Mouse (Mus musculus): ENCODE data around the gene Enpp6. TPM values are rescaled to one million over a fixed set of nuclear protein-coding genes. Genes with fewer than 3 reads are reported as not detected.

Gene Enpp6
- not detected for polyA plus RNA-seq (2012; fragmentation: generic; extraction: Trizol)

DNA sequence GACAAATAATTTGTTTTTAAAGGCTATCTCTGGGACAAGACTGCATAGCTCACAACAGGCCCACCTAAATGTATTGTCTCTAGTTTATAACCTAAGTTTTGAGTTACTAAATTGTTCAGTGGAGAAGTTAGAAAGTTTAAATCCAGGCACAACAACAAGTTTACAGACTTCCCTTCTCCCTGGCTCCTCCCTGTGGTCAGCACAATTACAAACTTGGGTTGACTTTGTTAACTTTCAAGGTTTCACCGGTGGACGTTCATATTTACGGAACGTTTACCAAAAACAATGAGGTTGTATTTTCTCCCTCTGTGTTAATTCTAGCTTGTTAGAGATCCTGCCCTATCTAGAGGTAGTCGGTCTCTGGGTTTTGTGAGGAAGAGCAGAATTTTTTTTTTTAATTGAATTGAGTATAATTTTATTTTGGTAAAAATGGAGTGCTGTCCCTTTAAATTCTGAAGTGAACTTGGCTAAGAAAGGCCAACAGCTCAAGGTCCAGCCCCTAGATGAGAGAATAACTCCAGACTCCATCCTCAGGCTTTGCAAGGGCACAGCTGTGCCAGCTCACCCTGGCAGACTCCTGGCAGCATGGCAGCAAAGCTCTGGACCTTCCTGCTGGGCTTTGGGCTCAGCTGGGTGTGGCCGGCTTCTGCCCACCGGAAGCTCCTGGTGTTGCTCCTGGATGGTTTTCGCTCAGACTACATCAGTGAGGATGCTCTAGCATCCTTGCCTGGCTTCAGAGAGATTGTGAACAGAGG is at the start of gene Enpp6:
Enpp6 (plus strand) TSS at position 502 of the 755 bp plus-strand sequence.
- H3K4me2 ChIP-seq (ENCODE audit: low read depth), result no peak within 1 kb of the TSS
- no peak within 1 kb of the TSS for H3K4me3 ChIP-seq
- H3K27me3 ChIP-seq (ENCODE audit: control insufficient read depth, insufficient read depth, insufficient read length), result peaks cover 24% of the 10 kb centered on the region
- TF ChIP-seq USF1 (IDR thresholded peaks at IDR 0.05; ENCODE audit: low read depth) (no peak), MYOG (IDR thresholded peaks at IDR 0.05; ENCODE audit: control insufficient read depth in 1 of 3, insufficient read depth in 1 of 3, insufficient read length in 2 of 3, low read depth in 2 of 3) (no peak), REST (IDR thresholded peaks at IDR 0.05; ENCODE audit: insufficient read depth, insufficient read length) (no peak), E2F4 (IDR thresholded peaks at IDR 0.05; ENCODE audit: insufficient read depth) (no peak), SRF (IDR thresholded peaks at IDR 0.05; ENCODE audit: control insufficient read depth, insufficient read length, low read depth) (no peak), MYOD1 (IDR thresholded peaks at IDR 0.05; ENCODE audit: control insufficient read depth in 1 of 3, insufficient read length in 2 of 3, low read depth in 2 of 3) (no peak), TCF12 (IDR thresholded peaks at IDR 0.05; ENCODE audit: insufficient read depth, poor library complexity, severe bottlenecking) (no peak), POLR2AphosphoS2 (IDR thresholded peaks at IDR 0.05; ENCODE audit: insufficient read length, low read depth) (no peak), CEBPB (IDR thresholded peaks at IDR 0.05; ENCODE audit: insufficient read depth, poor library complexity, severe bottlenecking) (no peak), TCF3 (IDR thresholded peaks at IDR 0.05; ENCODE audit: insufficient read length, low read depth) (no peak), MAX (IDR thresholded peaks at IDR 0.05; ENCODE audit: low read depth) (no peak), POLR2A (IDR thresholded peaks at IDR 0.05; ENCODE audit: insufficient read length, low read depth) (no peak)
- H3K36me3 ChIP-seq (ENCODE audit: control insufficient read depth, insufficient read depth), result no peaks in the 10 kb centered on the region
- H3ac ChIP-seq (ENCODE audit: control insufficient read depth, insufficient read length), result no peak within 1 kb of the TSS
- no peaks in the 10 kb centered on the region for H3K79me2 ChIP-seq (ENCODE audit: control insufficient read depth, insufficient read depth)

GRCm38 (mm10) chr8:46938218-46938617 is 48.5 kb upstream of the Enpp6 start:
- TF ChIP-seq USF1 (IDR thresholded peaks at IDR 0.05; ENCODE audit: low read depth) (no peak), MAX (IDR thresholded peaks at IDR 0.05; ENCODE audit: low read depth) (no peak), POLR2A (IDR thresholded peaks at IDR 0.05; ENCODE audit: insufficient read length, low read depth) (no peak), MYOD1 (IDR thresholded peaks at IDR 0.05; ENCODE audit: control insufficient read depth in 1 of 3, insufficient read length in 2 of 3, low read depth in 2 of 3) (no peak), E2F4 (IDR thresholded peaks at IDR 0.05; ENCODE audit: insufficient read depth) (no peak), TCF3 (IDR thresholded peaks at IDR 0.05; ENCODE audit: insufficient read length, low read depth) (no peak), CEBPB (IDR thresholded peaks at IDR 0.05; ENCODE audit: insufficient read depth, poor library complexity, severe bottlenecking) (no peak), TCF12 (IDR thresholded peaks at IDR 0.05; ENCODE audit: insufficient read depth, poor library complexity, severe bottlenecking) (no peak), REST (IDR thresholded peaks at IDR 0.05; ENCODE audit: insufficient read depth, insufficient read length) (no peak), POLR2AphosphoS2 (IDR thresholded peaks at IDR 0.05; ENCODE audit: insufficient read length, low read depth) (no peak), SRF (IDR thresholded peaks at IDR 0.05; ENCODE audit: control insufficient read depth, insufficient read length, low read depth) (no peak), MYOG (IDR thresholded peaks at IDR 0.05; ENCODE audit: control insufficient read depth in 1 of 3, insufficient read depth in 1 of 3, insufficient read length in 2 of 3, low read depth in 2 of 3) (no peak)

GRCm38 (mm10) chr8:46941295-46941694 is 45.4 kb upstream of the Enpp6 start:
- no peak for TF ChIP-seq CEBPB (IDR thresholded peaks at IDR 0.05; ENCODE audit: insufficient read depth, poor library complexity, severe bottlenecking)
- no peak for TF ChIP-seq POLR2A (IDR thresholded peaks at IDR 0.05; ENCODE audit: insufficient read length, low read depth)
- Histone ChIP-seq H3K36me3 (ENCODE audit: control insufficient read depth, insufficient read depth) (no peaks in the 10 kb centered on the region), H3K4me3 (no peak overlapping the region), H3K79me2 (ENCODE audit: control insufficient read depth, insufficient read depth) (no peaks in the 10 kb centered on the region), H3ac (ENCODE audit: control insufficient read depth, insufficient read length) (no peak overlapping the region), H3K4me2 (ENCODE audit: low read depth) (peak overlapping the region; percentile 42), H3K27me3 (ENCODE audit: control insufficient read depth, insufficient read depth, insufficient read length) (no peaks in the 10 kb centered on the region)

More at GRCm38 (mm10) chr8:46938218-46938617, 48.5 kb upstream of the Enpp6 start:
- no peak overlapping the region for H3ac ChIP-seq (ENCODE audit: control insufficient read depth, insufficient read length)
- H3K27me3 ChIP-seq (ENCODE audit: control insufficient read depth, insufficient read depth, insufficient read length), result no peaks in the 10 kb centered on the region
- no peak overlapping the region for H3K4me2 ChIP-seq (ENCODE audit: low read depth)
- H3K4me3 ChIP-seq, result no peak overlapping the region
- H3K79me2 ChIP-seq (ENCODE audit: control insufficient read depth, insufficient read depth), result no peaks in the 10 kb centered on the region
- no peaks in the 10 kb centered on the region for H3K36me3 ChIP-seq (ENCODE audit: control insufficient read depth, insufficient read depth)

GRCm38 (mm10) chr8:46941731-46942650 is 44.7 kb upstream of the Enpp6 start:
- Histone ChIP-seq H3K4me3 (no peak overlapping the region), H3K36me3 (ENCODE audit: control insufficient read depth, insufficient read depth) (no peaks in the 10 kb centered on the region), H3K79me2 (ENCODE audit: control insufficient read depth, insufficient read depth) (no peaks in the 10 kb centered on the region), H3K4me2 (ENCODE audit: low read depth) (peak overlapping the region; percentile 42), H3ac (ENCODE audit: control insufficient read depth, insufficient read length) (no peak overlapping the region), H3K27me3 (ENCODE audit: control insufficient read depth, insufficient read depth, insufficient read length) (no peaks in the 10 kb centered on the region)
- TF ChIP-seq SRF (IDR thresholded peaks at IDR 0.05; ENCODE audit: control insufficient read depth, insufficient read length, low read depth) (no peak), MYOG (IDR thresholded peaks at IDR 0.05; ENCODE audit: control insufficient read depth in 1 of 3, insufficient read depth in 1 of 3, insufficient read length in 2 of 3, low read depth in 2 of 3) (no peak), MAX (IDR thresholded peaks at IDR 0.05; ENCODE audit: low read depth) (no peak), POLR2A (IDR thresholded peaks at IDR 0.05; ENCODE audit: insufficient read length, low read depth) (no peak), MYOD1 (IDR thresholded peaks at IDR 0.05; ENCODE audit: control insufficient read depth in 1 of 3, insufficient read length in 2 of 3, low read depth in 2 of 3) (no peak), CEBPB (IDR thresholded peaks at IDR 0.05; ENCODE audit: insufficient read depth, poor library complexity, severe bottlenecking) (no peak), TCF3 (IDR thresholded peaks at IDR 0.05; ENCODE audit: insufficient read length, low read depth) (no peak), E2F4 (IDR thresholded peaks at IDR 0.05; ENCODE audit: insufficient read depth) (no peak), REST (IDR thresholded peaks at IDR 0.05; ENCODE audit: insufficient read depth, insufficient read length) (no peak), USF1 (IDR thresholded peaks at IDR 0.05; ENCODE audit: low read depth) (no peak), POLR2AphosphoS2 (IDR thresholded peaks at IDR 0.05; ENCODE audit: insufficient read length, low read depth) (no peak), TCF12 (IDR thresholded peaks at IDR 0.05; ENCODE audit: insufficient read depth, poor library complexity, severe bottlenecking) (no peak)

Data from myocyte (in vitro differentiated cells).